Mouse (Mus musculus) embryonic facial prominence, embryonic 14.5 days (tissue): ENCODE measurements around the gene Mrs2. TPM values are rescaled to one million over a fixed set of nuclear protein-coding genes. Genes with fewer than 3 reads are reported as not detected.

Source experiments
- ATAC-seq: fragments of 200-750 bp; cut with Nextera tagmentation; 2 replicates; pipeline ENCODE4 v1.8.0; 2017; ENCODE audit warnings: low read depth, moderate number of reproducible peaks, moderate TSS enrichment
- DNase-seq: peaks from one replicate; pipeline ENCODE4 v3.0.0-alpha.2; 2015; ENCODE audit warnings: low spot score
- H3K27ac ChIP-seq: fragments of 300-500 bp; sonication (generic); replicated peaks from 2 replicates; pipeline ENCODE4 v1.5.1; 2014; ENCODE audit warnings: low read depth, mild to moderate bottlenecking, low read length, moderate library complexity
- H3K27me3 ChIP-seq: fragments of 300-500 bp; sonication (generic); replicated peaks from 2 replicates; pipeline ENCODE4 v1.6.1; 2014; ENCODE audit warnings: low read length; ENCODE audit not compliant: control insufficient read depth, insufficient read depth
- H3K36me3 ChIP-seq: fragments of 300-500 bp; sonication (generic); 2 replicates; pipeline ENCODE4 v1.6.1; 2014; ENCODE audit warnings: low read length, mixed read lengths; ENCODE audit not compliant: control insufficient read depth, insufficient read depth
- H3K4me1 ChIP-seq: fragments of 300-500 bp; sonication (generic); 2 replicates; pipeline ENCODE4 v1.6.1; 2014; ENCODE audit warnings: antibody characterized with exemption, low read length; ENCODE audit not compliant: control insufficient read depth, insufficient read depth
- H3K4me2 ChIP-seq: fragments of 300-500 bp; sonication (generic); 2 replicates; pipeline ENCODE4 v1.6.1; 2014; ENCODE audit warnings: low read depth, mild to moderate bottlenecking, low read length, moderate library complexity, mixed read lengths
- H3K4me3 ChIP-seq: fragments of 300-500 bp; sonication (generic); 2 replicates; pipeline ENCODE4 v1.5.1; 2014; ENCODE audit warnings: low read depth, mild to moderate bottlenecking, low read length
- H3K9ac ChIP-seq: fragments of 300-500 bp; sonication (generic); 2 replicates; pipeline ENCODE4 v1.6.1; 2014; ENCODE audit warnings: low read depth, mild to moderate bottlenecking, low read length, moderate library complexity, mixed read lengths
- H3K9me3 ChIP-seq: fragments of 300-500 bp; sonication (generic); 2 replicates; pipeline ENCODE4 v1.6.1; 2016; ENCODE audit warnings: low read length; ENCODE audit not compliant: control insufficient read depth
- WGBS: fragments of 180-500 bp; shearing (Covaris S2); extraction: QIAGEN DNeasy Blood & Tissue Kit; methylation state at CpG from one replicate; pipeline ENCODE4 v1.1.7; 2014; 5-methylcytosine and 5-hydroxymethylcytosine counted together
- polyA plus RNA-seq: library from polyadenylated mRNA; unstranded; fragments of >200 nt; fragmentation: Nextera tagmentation; extraction: Ambion mirVana; gene quantifications from 2 replicates; pipeline ENCODE4 v1.2.1, GENCODE M21; 2014

Gene Mrs2
- 18.7 and 25.3 TPM in 2 replicates for polyA plus RNA-seq

GRCm38 (mm10) chr13:25019793-25020539 lies at the start of gene Mrs2:
TSS of gene Mrs2 (minus strand) at chr13:25020379.
- Histone ChIP-seq H3K27me3 (no peaks in the 10 kb centered on the region), H3K27ac (peak within 1 kb of the TSS; percentile 56), H3K4me3 (peak within 1 kb of the TSS; percentile 91), H3K9me3 (no peaks in the 10 kb centered on the region), H3K36me3 (peaks cover 13% of the 10 kb centered on the region), H3K4me2 (peak within 1 kb of the TSS; percentile 65), H3K9ac (peak within 1 kb of the TSS; percentile 86), H3K4me1 (0 out of 2 replicates have a peak, but pooled peaks cover 13% of the 10 kb centered on the region)
- ATAC-seq (peak; percentile 95), DNase-seq (peak; percentile 89)
- 1% methylated on average over 45 of the region's 84 CpGs for WGBS

GRCm38 (mm10) chr13:25069765-25070164 lies 49.6 kb upstream of the Mrs2 start:
- no peaks in the 10 kb centered on the region for H3K27me3 ChIP-seq
- no peak overlapping the region for H3K4me2 ChIP-seq
- no peak for DNase-seq
- H3K9ac ChIP-seq, result no peak overlapping the region
- WGBS, result 71% methylated on average over 4 of the region's 4 CpGs
- no peaks in the 10 kb centered on the region for H3K36me3 ChIP-seq
- no peak overlapping the region for H3K27ac ChIP-seq
- no peaks in the 10 kb centered on the region for H3K9me3 ChIP-seq
- no peak for ATAC-seq
- H3K4me1 ChIP-seq, result no peaks in the 10 kb centered on the region
- H3K4me3 ChIP-seq, result no peak overlapping the region

GRCm38 (mm10) chr13:25067183-25067582 lies 47.0 kb upstream of the Mrs2 start:
- Histone ChIP-seq H3K9ac (no peak overlapping the region), H3K4me3 (no peak overlapping the region), H3K36me3 (no peaks in the 10 kb centered on the region), H3K27me3 (no peaks in the 10 kb centered on the region), H3K4me1 (no peaks in the 10 kb centered on the region), H3K27ac (no peak overlapping the region), H3K4me2 (no peak overlapping the region), H3K9me3 (no peaks in the 10 kb centered on the region)
- DNase-seq (no peak), ATAC-seq (no peak)
- WGBS, result 82% methylated on average over 4 of the region's 4 CpGs

GRCm38 (mm10) chr13:25066659-25067058 lies 46.5 kb upstream of the Mrs2 start:
- Histone ChIP-seq H3K4me2 (no peak overlapping the region), H3K27me3 (no peaks in the 10 kb centered on the region), H3K9me3 (no peaks in the 10 kb centered on the region), H3K4me3 (no peak overlapping the region), H3K27ac (no peak overlapping the region), H3K36me3 (no peaks in the 10 kb centered on the region), H3K9ac (no peak overlapping the region), H3K4me1 (no peaks in the 10 kb centered on the region)
- 95% methylated on average over 2 of the region's 2 CpGs for WGBS
- DNase-seq (no peak), ATAC-seq (no peak)

- peak within 1 kb of the TSS; percentile 93 for H3K4me2 ChIP-seq
- 0 out of 2 replicates have a peak, but pooled peaks cover 7% of the 10 kb centered on the region for H3K4me1 ChIP-seq
- H3K27me3 ChIP-seq, result peaks cover 41% of the 10 kb centered on the region
- H3K36me3 ChIP-seq, result no peaks in the 10 kb centered on the region
- ATAC-seq (peak; percentile 74), DNase-seq (peak; percentile 38)
- H3K9ac ChIP-seq, result peak within 1 kb of the TSS; percentile 56
- peaks cover 11% of the 10 kb centered on the region for H3K9me3 ChIP-seq
- 7% methylated on average over 39 of the region's 63 CpGs for WGBS
- peak within 1 kb of the TSS; percentile 49 for H3K4me3 ChIP-seq
- no peak within 1 kb of the TSS for H3K27ac ChIP-seq
These were observed 35.9 kb upstream of the Mrs2 start, which contains the start of gene Dcdc2a for GRCm38 (mm10) chr13:25055873-25056667. TSS of gene Dcdc2a (plus strand) at chr13:25056004.

GRCm38 (mm10) chr13:25055111-25055554 lies 35.0 kb upstream of the Mrs2 start:
- peaks cover 18% of the 10 kb centered on the region for H3K9me3 ChIP-seq
- no peak overlapping the region for H3K27ac ChIP-seq
- DNase-seq (peak; percentile 77), ATAC-seq (peak; percentile 89)
- under 1% methylated on average over 18 of the region's 35 CpGs for WGBS
- H3K27me3 ChIP-seq, result peaks cover 41% of the 10 kb centered on the region
- peak overlapping the region; percentile 56 for H3K9ac ChIP-seq
- H3K36me3 ChIP-seq, result no peaks in the 10 kb centered on the region
- peak overlapping the region; percentile 93 for H3K4me2 ChIP-seq
- peak overlapping the region; percentile 49 for H3K4me3 ChIP-seq
- 0 out of 2 replicates have a peak, but pooled peaks cover 7% of the 10 kb centered on the region for H3K4me1 ChIP-seq

- DNase-seq, result no peak
These were observed 32.5 kb upstream of the Mrs2 start for GRCm38 (mm10) chr13:25052671-25053070.

GRCm38 (mm10) chr13:25039488-25039887 lies 19.3 kb upstream of the Mrs2 start:
- no peak overlapping the region for H3K9ac ChIP-seq
- no peak overlapping the region for H3K4me3 ChIP-seq
- no peaks in the 10 kb centered on the region for H3K36me3 ChIP-seq
- no peak overlapping the region for H3K27ac ChIP-seq
- no peaks in the 10 kb centered on the region for H3K27me3 ChIP-seq
- 72% methylated on average over 2 of the region's 2 CpGs for WGBS
- H3K4me2 ChIP-seq, result no peak overlapping the region
- DNase-seq (no peak), ATAC-seq (no peak)
- H3K9me3 ChIP-seq, result no peaks in the 10 kb centered on the region
- no peaks in the 10 kb centered on the region for H3K4me1 ChIP-seq

More at GRCm38 (mm10) chr13:25052671-25053070, 32.5 kb upstream of the Mrs2 start:
- Histone ChIP-seq H3K27ac (no peak overlapping the region), H3K36me3 (no peaks in the 10 kb centered on the region), H3K4me3 (no peak overlapping the region), H3K4me1 (0 out of 2 replicates have a peak, but pooled peaks cover 7% of the 10 kb centered on the region), H3K27me3 (peaks cover 37% of the 10 kb centered on the region), H3K4me2 (no peak overlapping the region), H3K9ac (no peak overlapping the region), H3K9me3 (peaks cover 29% of the 10 kb centered on the region)
- WGBS, result 88% methylated on average over 5 of the region's 5 CpGs
- no peak for ATAC-seq
